Mouse (Mus musculus): Measurements from ENCODE around the gene Rbbp4.

DNA sequence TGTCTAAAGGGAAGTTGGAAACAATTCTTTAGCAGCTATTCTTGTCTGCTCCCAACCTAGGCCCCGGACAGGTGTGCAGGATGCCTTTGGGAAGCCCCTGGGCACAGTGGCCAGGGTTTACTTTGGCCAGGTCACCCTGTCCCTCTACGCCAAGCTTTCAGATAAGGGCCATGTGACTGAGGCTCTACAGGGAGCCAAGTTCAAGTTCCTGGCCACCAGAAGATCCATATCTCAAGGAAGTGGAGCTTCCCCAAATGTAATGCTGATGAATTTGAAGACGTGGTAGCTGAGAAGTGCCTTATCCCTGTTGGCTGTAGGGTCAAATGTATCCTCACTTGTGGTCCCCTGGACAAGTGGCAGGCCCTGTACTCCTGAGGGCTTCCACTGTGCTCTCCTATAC, 44.6 kb upstream of the Rbbp4 start:
- no peak for TF ChIP-seq GATA1 (IDR thresholded peaks at IDR 0.05; ENCODE audit: borderline replicate concordance, low read length)
- TF ChIP-seq FLI1 (IDR thresholded peaks at IDR 0.05; ENCODE audit: low read length), result no peak

Data from megakaryocyte, embryonic 14.5 days (primary cell).